Mouse (Mus musculus): ENCODE data around the gene Bgn.
A peak's percentile ranks its signal among the peaks of the same experiment; 100 is the strongest.

DNA sequence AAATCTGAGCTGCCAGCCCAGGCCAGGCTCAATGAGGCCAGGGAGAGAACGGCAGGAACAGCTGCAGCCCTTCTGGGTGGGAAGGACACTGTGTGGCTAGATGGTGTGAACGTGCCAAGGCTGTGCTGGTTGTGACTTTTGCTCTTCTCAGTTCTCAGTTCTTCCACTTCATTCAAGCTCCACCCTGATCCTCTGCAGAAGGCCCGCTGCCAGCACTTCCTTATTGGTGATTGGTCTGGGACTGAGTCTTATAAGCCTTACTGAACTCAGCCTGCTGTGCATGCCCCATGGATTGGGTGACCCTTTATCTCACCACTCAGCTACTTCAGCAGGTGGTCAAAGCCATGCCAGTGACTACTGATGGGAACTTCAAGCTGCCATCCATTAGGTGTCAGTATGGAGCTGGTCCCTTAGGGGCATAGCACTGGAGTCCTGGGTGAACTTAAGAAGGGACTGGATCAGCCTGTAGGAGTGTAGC is 43.0 kb downstream of the Bgn start:
- peak; percentile 46 for TF ChIP-seq CTCF (IDR thresholded peaks at IDR 0.05; ENCODE audit: low read depth)
- no peak for TF ChIP-seq EP300 (IDR thresholded peaks at IDR 0.05; ENCODE audit: low read depth)
